Mouse (Mus musculus): ENCODE results near the gene Bbs9.
"Not testable (repeated sequence)": the region's sequence is repeated elsewhere in the genome, so short reads cannot be mapped to it uniquely, and the experiment has no call there.

Bbs9 gene

DNA sequence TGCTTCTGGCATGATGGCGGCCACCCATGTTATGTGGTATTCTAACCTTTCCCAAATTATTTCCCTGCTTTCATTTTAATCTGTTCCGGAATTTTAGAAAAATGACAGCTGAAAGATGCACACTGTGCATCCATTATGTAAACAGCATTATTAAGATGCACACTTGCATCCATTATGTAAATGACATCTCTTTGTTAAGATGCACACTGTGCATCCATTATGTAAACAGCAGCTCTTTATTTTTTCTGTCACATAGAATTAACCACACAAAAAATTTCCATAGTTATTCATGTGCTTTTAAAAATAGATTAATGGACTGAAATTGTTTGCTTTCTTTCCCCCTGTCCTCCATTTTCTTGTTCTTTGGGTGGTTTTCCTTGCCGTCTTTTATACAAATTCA lies 373.3 kb downstream of the Bbs9 start:
- no peak for DNase-seq (ENCODE audit: low spot score)

DNA sequence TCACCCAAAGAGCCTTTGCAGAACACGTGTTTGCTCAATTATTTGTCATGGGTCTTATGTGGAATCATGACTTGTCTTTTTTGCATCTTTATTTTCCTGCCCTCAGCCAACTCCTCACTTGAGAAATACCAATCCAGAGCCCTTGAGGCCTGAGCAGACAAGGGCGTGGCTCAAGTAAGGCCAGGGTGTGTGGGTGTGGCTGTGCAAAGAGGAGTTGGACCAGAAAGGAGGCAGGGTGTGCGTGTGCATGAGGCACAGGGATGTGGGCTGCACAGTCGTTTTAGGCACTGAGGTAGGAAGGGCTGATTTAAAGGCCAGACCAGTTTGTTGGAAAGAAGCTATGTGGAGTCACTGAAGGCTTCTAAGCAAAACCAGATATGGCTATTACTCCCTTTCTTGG lies 373.7 kb downstream of the Bbs9 start:
- DNase-seq (ENCODE audit: low spot score): no peak

DNA sequence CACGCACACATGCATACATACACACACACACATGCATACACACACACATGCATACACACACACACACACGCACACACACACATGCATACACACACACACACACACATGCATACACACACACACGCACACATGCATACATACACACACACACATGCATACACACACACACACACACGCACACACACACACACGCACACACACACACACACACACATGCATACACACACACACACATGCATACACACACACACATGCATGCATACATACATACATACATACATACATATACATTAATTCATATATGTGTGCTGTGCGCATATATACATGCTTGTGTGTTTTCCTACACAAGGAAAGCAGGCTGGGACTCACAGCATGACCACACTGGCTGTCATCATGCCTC lies 393.6 kb downstream of the Bbs9 start:
- not testable (repeated sequence) for DNase-seq (ENCODE audit: low spot score)

DNA sequence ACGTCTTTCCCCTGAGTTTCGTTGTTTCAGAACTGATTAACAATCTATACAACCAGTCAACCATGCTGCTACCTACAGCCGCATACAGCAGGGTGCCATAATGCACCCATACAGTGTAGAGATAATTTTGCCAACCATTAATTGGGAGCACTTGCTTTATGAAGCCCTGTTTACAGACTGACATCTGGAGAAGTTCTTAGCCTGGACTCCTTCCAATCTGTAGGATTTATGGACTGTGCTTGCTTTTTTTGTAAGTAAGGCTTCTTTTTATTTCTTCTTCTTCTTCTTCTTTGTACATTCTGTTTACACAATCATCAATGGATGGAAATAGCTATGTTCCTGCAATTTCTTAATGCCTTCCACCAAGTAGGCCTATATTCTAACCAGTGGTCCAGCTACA lies 395.1 kb downstream of the Bbs9 start:
- no peak for DNase-seq (ENCODE audit: low spot score)

DNA sequence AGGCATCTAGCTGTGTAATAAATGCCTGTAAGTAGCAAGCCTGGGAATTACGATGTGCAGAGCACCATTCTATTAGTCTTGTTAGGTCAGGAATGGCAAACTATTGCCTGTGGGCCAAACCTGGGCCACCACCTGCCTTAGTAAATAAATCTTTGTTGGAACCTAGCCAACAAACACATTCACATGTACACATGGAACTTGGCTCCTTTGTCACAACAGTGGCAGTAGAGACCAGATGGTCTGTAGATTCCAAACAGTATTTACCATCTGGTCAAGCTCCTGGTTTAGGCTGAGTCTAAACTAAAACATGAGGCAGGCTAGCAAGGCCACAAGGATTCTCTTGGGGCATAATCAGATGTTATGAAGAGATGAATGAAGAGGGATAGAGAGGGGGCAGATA lies 399.7 kb downstream of the Bbs9 start:
- no peak for DNase-seq (ENCODE audit: low spot score)

DNA sequence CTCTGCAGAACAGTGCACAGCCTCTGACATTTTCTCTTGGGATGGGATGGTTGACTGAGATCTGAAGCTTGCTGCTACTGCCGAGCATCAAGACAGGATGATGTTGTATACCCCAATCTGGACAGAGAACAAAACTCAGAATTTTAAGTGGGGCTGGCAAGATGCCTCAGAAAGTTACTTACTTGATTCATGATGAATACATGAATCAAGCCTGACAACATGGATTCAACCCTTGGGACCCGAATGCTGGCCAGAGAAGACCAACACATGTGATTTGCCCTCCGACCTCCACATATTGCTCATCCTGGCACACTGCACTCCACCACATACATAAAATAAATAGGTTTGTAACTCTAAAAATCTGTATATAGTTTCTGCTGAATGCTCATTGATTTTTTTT lies 403.8 kb downstream of the Bbs9 start:
- DNase-seq (ENCODE audit: low spot score): no peak

DNA sequence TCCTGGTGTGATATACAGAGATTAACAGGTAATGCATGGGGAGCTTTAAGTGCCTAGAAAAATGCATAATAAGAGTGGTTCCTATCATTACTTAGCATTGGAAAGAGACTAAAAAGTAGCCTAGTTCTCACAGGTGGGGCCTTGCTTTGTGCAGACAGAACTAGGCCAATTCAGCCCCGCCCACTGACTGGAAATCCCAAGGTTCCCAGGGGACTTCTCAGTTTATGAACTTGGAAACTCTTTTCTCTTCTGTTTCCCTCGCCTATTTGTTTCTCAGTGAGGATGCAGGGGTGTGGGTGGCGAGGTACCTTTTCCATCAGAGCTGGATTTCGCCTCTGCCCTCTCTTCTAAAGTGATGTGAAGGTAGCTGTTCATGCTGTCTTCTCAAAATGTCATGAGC lies 410.8 kb downstream of the Bbs9 start:
- DNase-seq (ENCODE audit: low spot score): no peak

DNA sequence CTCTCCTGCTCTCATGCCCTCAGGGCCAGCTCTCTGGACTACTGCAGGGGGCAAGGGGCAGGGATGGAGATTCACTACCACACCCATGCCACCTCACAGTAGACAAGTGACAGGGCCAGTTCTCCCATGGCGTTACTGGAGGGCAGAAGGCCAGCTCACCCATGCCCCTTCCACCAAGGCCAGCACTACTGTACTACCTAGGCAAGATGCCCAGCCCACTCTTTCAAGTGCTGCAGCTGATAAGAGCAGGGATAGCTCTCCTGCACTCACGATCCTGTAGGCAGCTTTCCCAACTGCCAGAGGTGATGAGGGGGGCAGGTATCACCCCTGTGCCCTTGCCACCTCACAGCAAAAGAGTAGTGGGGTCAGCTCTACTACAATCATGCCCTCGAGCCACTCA lies 429.9 kb downstream of the Bbs9 start:
- no peak for DNase-seq (ENCODE audit: low spot score)

DNA sequence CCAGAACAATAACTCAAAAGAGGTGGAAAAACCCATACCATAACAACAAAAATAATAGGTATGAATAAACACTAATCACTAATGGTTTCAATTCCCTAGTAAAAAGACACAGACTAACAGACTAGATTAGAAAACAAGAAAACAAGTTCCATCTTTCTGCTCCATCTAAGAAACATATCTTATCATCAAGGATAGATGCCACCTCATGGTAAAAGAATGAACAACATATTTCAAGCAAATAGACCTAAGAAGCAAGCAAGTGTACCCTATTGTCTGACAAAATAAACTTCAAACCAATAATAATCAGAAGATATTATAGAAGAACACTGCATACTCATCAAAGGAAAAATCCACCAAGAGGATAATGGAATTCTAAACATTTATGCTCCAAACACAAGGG lies 441.3 kb downstream of the Bbs9 start:
- DNase-seq (ENCODE audit: low spot score): no peak

DNA sequence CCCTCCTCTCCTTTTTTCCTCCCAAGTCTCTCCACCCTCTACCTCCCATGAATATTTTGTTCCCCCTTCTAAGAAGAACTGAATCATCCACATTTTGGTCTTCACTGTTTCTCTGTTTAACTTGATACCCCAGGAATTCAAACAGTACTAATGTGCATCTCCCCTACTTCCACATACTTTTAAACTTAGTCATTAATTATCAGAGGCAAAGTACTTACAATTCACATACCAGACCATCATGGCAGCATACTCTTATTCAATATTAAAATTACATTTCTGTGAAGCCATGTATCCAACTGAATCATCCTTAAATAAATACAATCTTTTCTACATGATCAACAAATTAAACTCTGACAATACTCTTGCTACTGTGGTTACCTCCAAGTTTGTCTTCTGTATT lies 460.1 kb downstream of the Bbs9 start:
- no peak for DNase-seq (ENCODE audit: low spot score)
